Mouse (Mus musculus): Measurements from ENCODE around the gene Fuk. TPM values are rescaled to one million over a fixed set of nuclear protein-coding genes. Genes with fewer than 3 reads are reported as not detected.
"Not testable (repeated sequence)": the region's sequence is repeated elsewhere in the genome, so short reads cannot be mapped to it uniquely, and the experiment has no call there.

Gene Fuk
- polyA plus RNA-seq, 1 experiment from 2014 or later = 5.8 TPM

DNA sequence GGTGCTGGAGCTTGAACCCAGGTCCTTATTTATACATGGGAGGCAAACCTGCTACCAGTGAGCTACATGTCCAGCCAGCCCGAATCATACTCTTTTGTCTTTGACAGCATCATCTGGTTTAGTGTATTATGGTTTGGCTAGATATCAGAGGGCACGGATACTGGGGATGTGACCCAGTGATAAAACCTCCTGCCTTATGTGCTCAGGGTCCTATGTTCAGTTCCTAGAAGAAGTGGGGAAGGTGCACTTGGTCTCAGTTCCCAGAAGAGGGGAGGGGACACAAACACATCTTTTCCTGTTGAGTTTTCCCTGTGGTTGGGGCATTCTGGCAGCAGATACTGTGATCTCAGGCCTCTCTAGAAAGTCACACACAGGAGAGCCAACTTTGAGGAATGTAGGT lies 31.0 kb upstream of the Fuk start:
- no peak overlapping the region for H3K4me2 ChIP-seq (replicated peaks)
- 93% methylated on average over 2 of the region's 2 CpGs for WGBS
- no peak overlapping the region for H3K27ac ChIP-seq
- peaks cover 4% of the 10 kb centered on the region; the same call in 1 of the 2 replicates for H3K36me3 ChIP-seq (replicated peaks; ENCODE audit: control insufficient read depth, insufficient read depth)
- H3K4me3 ChIP-seq (replicated peaks; ENCODE audit: low read length) = no peak overlapping the region
- H3K9ac ChIP-seq = no peak overlapping the region
- DNase-seq (ENCODE audit: low spot score) (no peak), ATAC-seq (ENCODE audit: low FRiP score) (no peak)
- H3K27me3 ChIP-seq (ENCODE audit: control insufficient read depth, insufficient read depth, low read length) = no peaks in the 10 kb centered on the region
- no peaks in the 10 kb centered on the region; the same call in 1 of the 2 replicates for H3K4me1 ChIP-seq (replicated peaks; ENCODE audit: control insufficient read depth, insufficient read depth, low read length)
- no peaks in the 10 kb centered on the region for H3K9me3 ChIP-seq (ENCODE audit: control insufficient read depth, low read length)

DNA sequence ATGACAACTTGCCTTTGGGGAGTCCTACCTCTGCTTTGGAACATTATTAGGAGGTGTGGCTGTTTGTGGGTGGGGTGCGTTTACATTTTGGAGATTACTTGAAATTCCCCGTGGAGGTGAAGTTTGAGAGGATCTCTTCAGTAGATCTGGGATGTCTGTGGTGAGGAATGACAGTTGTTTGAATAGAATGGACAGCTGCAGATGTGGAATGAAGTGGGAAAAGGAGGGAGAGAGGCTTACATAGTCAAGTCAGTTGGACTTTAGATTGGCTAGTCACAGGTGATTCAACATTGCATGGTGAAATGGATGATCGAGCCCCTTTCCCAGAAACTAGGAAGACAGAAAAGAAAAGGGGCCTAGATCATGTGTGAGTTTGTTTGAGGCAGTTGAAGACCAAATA lies 30.2 kb upstream of the Fuk start:
- WGBS = 91% methylated on average over 3 of the region's 3 CpGs
- Histone ChIP-seq H3K27ac (no peak overlapping the region), H3K9me3 (ENCODE audit: control insufficient read depth, low read length) (no peaks in the 10 kb centered on the region), H3K4me1 (replicated peaks; ENCODE audit: control insufficient read depth, insufficient read depth, low read length) (no peaks in the 10 kb centered on the region), H3K4me2 (replicated peaks) (no peak overlapping the region), H3K4me3 (replicated peaks; ENCODE audit: low read length) (no peak overlapping the region), H3K9ac (no peak overlapping the region), H3K36me3 (replicated peaks; ENCODE audit: control insufficient read depth, insufficient read depth) (peaks cover 4% of the 10 kb centered on the region; the same call in 1 of the 2 replicates), H3K27me3 (ENCODE audit: control insufficient read depth, insufficient read depth, low read length) (no peaks in the 10 kb centered on the region)
- DNase-seq (ENCODE audit: low spot score) = no peak
- ATAC-seq (ENCODE audit: low FRiP score) = no peak

DNA sequence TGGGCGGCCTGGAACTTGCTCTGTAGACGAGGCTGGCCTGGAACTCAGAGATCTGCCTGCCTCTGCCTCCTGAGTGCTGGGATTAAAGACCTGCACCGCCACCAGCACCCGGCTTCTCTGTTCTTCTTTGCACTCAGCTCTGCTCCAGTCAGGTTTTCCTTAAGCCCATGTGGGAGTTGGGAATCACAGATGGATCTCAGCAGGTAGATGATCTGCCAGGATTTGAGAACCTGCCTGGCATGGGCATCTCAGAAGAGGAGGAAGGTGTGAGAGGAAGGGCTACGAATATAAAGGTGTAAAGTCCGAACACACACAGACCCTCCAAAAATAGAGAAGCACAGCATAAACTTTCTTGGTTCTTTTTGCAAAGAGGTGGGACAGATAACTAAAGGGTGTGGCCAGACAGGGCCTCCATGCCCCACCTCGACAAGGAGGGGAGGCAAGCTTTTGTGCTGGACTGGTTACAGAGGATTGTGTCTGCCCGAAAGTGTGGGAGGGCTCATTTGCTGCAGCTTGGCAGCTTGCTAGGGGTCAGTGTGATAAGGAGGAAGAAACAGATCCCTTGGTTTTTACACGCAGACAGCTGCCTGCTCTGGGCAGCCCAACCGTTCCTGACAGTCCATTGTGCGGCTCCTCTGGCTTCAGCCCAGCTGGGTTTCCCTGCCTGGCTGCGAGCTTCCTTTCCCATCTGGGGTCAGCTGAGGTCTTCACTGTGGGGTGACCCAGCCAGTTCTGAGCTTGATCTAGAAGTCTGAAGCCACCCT lies 29.1 kb upstream of the Fuk start:
- Histone ChIP-seq H3K4me2 (replicated peaks) (no peak overlapping the region), H3K9me3 (ENCODE audit: control insufficient read depth, low read length) (no peaks in the 10 kb centered on the region), H3K4me1 (replicated peaks; ENCODE audit: control insufficient read depth, insufficient read depth, low read length) (no peaks in the 10 kb centered on the region), H3K27ac (no peak overlapping the region), H3K36me3 (replicated peaks; ENCODE audit: control insufficient read depth, insufficient read depth) (peaks cover 4% of the 10 kb centered on the region; the same call in 1 of the 2 replicates), H3K9ac (no peak overlapping the region), H3K27me3 (ENCODE audit: control insufficient read depth, insufficient read depth, low read length) (no peaks in the 10 kb centered on the region), H3K4me3 (replicated peaks; ENCODE audit: low read length) (no peak overlapping the region)
- ATAC-seq (ENCODE audit: low FRiP score) (no peak), DNase-seq (ENCODE audit: low spot score) (no peak)
- WGBS = 81% methylated on average over 12 of the region's 12 CpGs

DNA sequence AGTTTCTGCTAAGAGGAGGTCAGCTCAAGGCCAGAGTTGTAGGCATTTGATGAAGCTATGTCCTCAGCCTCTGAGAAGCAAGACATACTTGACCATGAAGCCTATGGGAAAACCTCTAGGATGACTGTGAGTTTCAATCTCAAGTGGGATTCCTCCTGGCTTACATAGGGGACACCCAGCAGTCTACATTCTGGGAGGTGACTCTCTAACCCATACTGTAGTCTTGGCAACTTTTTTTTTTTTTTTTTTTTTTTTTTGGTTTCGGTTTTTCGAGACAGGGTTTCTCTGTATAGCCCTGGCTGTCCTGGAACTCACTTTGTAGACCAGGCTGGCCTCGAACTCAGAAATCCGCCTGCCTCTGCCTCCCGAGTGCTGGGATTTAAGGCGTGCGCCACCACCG lies 27.4 kb upstream of the Fuk start:
- H3K4me1 ChIP-seq (replicated peaks; ENCODE audit: control insufficient read depth, insufficient read depth, low read length); H3K4me3 ChIP-seq (replicated peaks; ENCODE audit: low read length); ATAC-seq (ENCODE audit: low FRiP score); H3K27me3 ChIP-seq (ENCODE audit: control insufficient read depth, insufficient read depth, low read length); H3K9ac ChIP-seq; H3K9me3 ChIP-seq (ENCODE audit: control insufficient read depth, low read length); H3K27ac ChIP-seq; H3K36me3 ChIP-seq (replicated peaks; ENCODE audit: control insufficient read depth, insufficient read depth); DNase-seq (ENCODE audit: low spot score); H3K4me2 ChIP-seq (replicated peaks): not testable (repeated sequence)
- WGBS = 94% methylated on average over 6 of the region's 8 CpGs

DNA sequence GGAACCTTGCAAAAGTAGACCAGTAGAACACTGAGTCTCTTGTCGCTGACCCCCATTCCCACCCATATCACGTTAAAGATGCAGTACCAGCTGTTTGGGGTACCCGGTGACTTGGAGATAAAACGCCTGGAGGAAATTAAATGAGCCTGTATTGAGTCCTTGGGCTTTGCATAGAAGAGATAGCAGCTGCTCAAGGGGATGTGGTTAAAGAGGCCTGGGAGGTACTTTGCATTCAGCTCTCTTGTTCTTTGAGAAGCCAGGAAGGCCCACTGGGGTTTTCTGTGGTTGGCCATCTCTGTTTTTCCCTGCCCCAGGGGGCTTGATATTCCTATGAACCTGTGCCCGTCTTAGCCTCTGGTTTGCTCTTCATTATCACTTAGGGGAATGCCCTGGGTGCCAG lies 26.8 kb upstream of the Fuk start:
- Histone ChIP-seq H3K4me1 (replicated peaks; ENCODE audit: control insufficient read depth, insufficient read depth, low read length) (no peaks in the 10 kb centered on the region), H3K36me3 (replicated peaks; ENCODE audit: control insufficient read depth, insufficient read depth) (peaks cover 4% of the 10 kb centered on the region; the same call in 1 of the 2 replicates), H3K4me3 (replicated peaks; ENCODE audit: low read length) (no peak overlapping the region), H3K9ac (no peak overlapping the region), H3K9me3 (ENCODE audit: control insufficient read depth, low read length) (no peaks in the 10 kb centered on the region), H3K4me2 (replicated peaks) (no peak overlapping the region), H3K27ac (no peak overlapping the region), H3K27me3 (ENCODE audit: control insufficient read depth, insufficient read depth, low read length) (no peaks in the 10 kb centered on the region)
- WGBS = 55% methylated on average over 5 of the region's 5 CpGs
- no peak for DNase-seq (ENCODE audit: low spot score)
- ATAC-seq (ENCODE audit: low FRiP score) = no peak

DNA sequence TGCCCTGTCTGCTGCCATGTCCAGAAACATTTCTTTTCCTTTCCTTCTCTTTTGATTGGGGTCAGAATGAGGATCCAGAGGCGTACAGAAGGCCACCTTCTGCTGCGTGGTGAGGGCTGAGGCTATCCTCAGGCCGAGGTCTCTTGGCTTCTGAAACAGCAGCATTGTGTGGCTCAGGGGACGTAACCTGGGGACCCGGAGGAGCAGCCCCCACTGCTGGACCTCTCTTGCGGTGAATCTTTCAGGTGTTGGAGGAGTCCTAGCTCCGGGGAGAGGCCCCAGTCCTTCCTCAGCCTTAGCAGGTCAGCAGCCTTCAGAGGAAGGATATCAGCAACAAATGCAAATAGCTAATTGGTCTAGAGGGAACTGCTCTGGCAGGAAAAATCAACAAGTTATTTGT lies 26.1 kb upstream of the Fuk start:
- H3K4me3 ChIP-seq (replicated peaks; ENCODE audit: low read length) = no peak overlapping the region
- H3K9ac ChIP-seq = no peak overlapping the region
- DNase-seq (ENCODE audit: low spot score) = no peak
- 83% methylated on average over 7 of the region's 7 CpGs for WGBS
- no peak overlapping the region for H3K4me2 ChIP-seq (replicated peaks)
- no peaks in the 10 kb centered on the region for H3K4me1 ChIP-seq (replicated peaks; ENCODE audit: control insufficient read depth, insufficient read depth, low read length)
- ATAC-seq (ENCODE audit: low FRiP score) = no peak
- H3K9me3 ChIP-seq (ENCODE audit: control insufficient read depth, low read length) = no peaks in the 10 kb centered on the region
- no peaks in the 10 kb centered on the region for H3K27me3 ChIP-seq (ENCODE audit: control insufficient read depth, insufficient read depth, low read length)
- H3K36me3 ChIP-seq (replicated peaks; ENCODE audit: control insufficient read depth, insufficient read depth) = peaks cover 4% of the 10 kb centered on the region; the same call in 1 of the 2 replicates
- H3K27ac ChIP-seq = no peak overlapping the region

DNA sequence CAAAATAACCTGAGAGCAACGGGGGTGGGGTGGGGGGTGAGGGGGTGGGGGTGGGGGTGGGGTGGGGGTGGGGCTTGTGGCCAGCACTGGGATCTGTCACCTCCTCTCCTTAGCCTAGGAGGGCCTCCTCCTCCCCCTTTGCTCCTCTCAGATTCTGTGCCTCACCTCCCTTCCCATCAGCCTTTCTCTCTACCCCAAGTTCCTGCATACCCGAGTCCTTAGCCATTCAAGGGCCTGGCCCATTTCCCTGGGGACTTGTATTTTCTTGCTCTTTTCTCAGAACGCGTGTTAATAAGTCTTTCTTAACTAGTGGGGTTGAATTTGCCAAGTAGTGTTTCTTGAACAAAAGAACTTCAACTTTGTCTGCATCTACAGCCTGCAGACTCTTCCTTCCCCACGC lies 24.4 kb upstream of the Fuk start:
- Histone ChIP-seq H3K36me3 (replicated peaks; ENCODE audit: control insufficient read depth, insufficient read depth) (peaks cover 2% of the 10 kb centered on the region; the same call in 1 of the 2 replicates), H3K27ac (no peak overlapping the region), H3K9me3 (ENCODE audit: control insufficient read depth, low read length) (no peaks in the 10 kb centered on the region), H3K27me3 (ENCODE audit: control insufficient read depth, insufficient read depth, low read length) (no peaks in the 10 kb centered on the region), H3K9ac (no peak overlapping the region), H3K4me1 (replicated peaks; ENCODE audit: control insufficient read depth, insufficient read depth, low read length) (peaks cover 6% of the 10 kb centered on the region), H3K4me3 (replicated peaks; ENCODE audit: low read length) (no peak overlapping the region), H3K4me2 (replicated peaks) (no peak overlapping the region)
- ATAC-seq (ENCODE audit: low FRiP score) (no peak), DNase-seq (ENCODE audit: low spot score) (no peak)
- WGBS = 61% methylated on average over 5 of the region's 5 CpGs

DNA sequence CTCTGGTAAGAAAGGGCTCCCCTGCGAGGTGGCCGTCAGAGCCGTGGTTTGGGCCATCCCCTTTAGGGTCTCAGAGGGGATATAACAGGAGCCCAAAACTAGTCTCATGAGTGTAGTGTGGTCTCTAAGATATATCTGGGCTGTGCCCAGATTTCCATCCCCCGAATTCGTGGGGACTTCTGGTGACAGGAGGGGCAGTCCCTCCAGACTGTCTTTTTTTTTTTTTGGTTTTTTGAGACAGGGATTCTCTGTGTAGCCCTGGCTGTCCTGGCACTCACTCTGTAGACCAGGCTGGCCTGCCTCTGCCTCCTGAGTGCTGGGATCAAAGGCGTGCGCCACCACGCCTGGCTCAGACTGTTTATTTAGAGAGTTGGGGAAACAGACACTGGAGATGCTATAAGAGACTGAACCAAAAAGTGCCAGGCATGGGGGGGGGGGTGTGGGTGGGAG lies 23.4 kb upstream of the Fuk start:
- Histone ChIP-seq H3K36me3 (replicated peaks; ENCODE audit: control insufficient read depth, insufficient read depth) (no peaks in the 10 kb centered on the region), H3K27me3 (ENCODE audit: control insufficient read depth, insufficient read depth, low read length) (no peaks in the 10 kb centered on the region), H3K4me3 (replicated peaks; ENCODE audit: low read length) (no peak overlapping the region), H3K9ac (no peak overlapping the region), H3K9me3 (ENCODE audit: control insufficient read depth, low read length) (no peaks in the 10 kb centered on the region), H3K4me1 (replicated peaks; ENCODE audit: control insufficient read depth, insufficient read depth, low read length) (peaks cover 16% of the 10 kb centered on the region), H3K4me2 (replicated peaks) (no peak overlapping the region), H3K27ac (no peak overlapping the region)
- DNase-seq (ENCODE audit: low spot score) (no peak), ATAC-seq (ENCODE audit: low FRiP score) (no peak)
- 89% methylated on average over 8 of the region's 8 CpGs for whole genome bisulfite sequencing

DNA sequence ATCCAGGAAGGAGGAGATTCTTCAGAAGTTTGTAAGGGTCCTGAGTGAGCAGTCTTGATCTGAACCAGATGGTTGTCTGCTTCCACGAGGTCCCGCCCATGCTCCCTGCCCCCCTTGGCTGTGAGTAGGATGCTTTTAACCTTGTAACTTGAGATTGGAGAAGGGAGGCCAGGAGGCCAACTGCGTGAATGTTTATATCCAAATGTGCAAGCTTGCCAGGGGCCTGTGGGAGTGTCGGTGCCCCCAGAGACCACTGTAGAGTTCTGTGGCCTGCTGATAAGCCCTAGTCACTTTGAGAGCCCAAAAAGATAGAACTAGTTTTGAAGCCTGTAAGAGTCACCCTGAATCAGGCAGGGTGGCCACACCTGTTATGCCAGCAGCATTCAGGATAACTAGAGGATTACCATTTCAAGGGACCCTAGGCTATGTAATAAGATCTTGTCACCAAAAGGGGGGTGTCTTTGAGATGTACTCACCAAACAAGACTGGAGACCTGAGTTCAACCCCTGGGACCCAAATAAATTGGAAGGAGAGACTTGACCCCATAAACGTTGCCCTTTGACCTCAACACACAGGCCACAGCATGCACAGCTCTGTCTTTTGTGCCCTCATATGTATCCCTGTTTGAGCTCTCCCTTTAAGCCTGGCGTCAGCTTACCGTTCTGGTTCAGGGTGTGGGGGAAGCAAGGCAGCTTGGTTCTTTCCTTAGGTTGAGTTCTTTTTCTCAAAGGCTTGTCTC lies 19.4 kb upstream of the Fuk start:
- H3K27ac ChIP-seq = no peak overlapping the region
- 40% methylated on average over 7 of the region's 7 CpGs for WGBS
- H3K36me3 ChIP-seq (replicated peaks; ENCODE audit: control insufficient read depth, insufficient read depth) = no peaks in the 10 kb centered on the region
- DNase-seq (ENCODE audit: low spot score) = no peak
- H3K4me3 ChIP-seq (replicated peaks; ENCODE audit: low read length) = peak overlapping the region; percentile 70
- H3K9me3 ChIP-seq (ENCODE audit: control insufficient read depth, low read length) = no peaks in the 10 kb centered on the region
- H3K4me2 ChIP-seq (replicated peaks) = peak overlapping the region; percentile 81
- peaks cover 21% of the 10 kb centered on the region for H3K4me1 ChIP-seq (replicated peaks; ENCODE audit: control insufficient read depth, insufficient read depth, low read length)
- 0 out of 2 replicates have a peak overlapping the region, but pooled peaks have one; percentile 83 for H3K9ac ChIP-seq
- no peaks in the 10 kb centered on the region for H3K27me3 ChIP-seq (ENCODE audit: control insufficient read depth, insufficient read depth, low read length)
- no peak for ATAC-seq (ENCODE audit: low FRiP score)

Data from hindbrain, embryonic 14.5 days (tissue).